Mouse (Mus musculus) CD4-positive, CD25-positive, alpha-beta regulatory T cell, adult 4 months (primary cell): ENCODE measurements around the gene Crlf2. TPM values are rescaled to one million over a fixed set of nuclear protein-coding genes. Genes with fewer than 3 reads are reported as not detected.

Experiments
- ATAC-seq: one replicate; pipeline ENCODE4 v1.8.0; 2017
- polyA plus RNA-seq, 2 experiments: library from polyadenylated mRNA; unstranded; fragments of 100-300 nt; shearing (Covaris generic); gene quantifications; one replicate each; pipeline ENCODE4 v1.2.1; 2017

Crlf2 gene
- 1 to 10 TPM; 6.2 to 7.2 TPM for polyA plus RNA-seq

GRCm38 (mm10) chr5:109558404-109559160, at the start of gene Crlf2:
Gene Crlf2 (minus strand): TSS chr5:109558993.
- ATAC-seq, result peak; percentile 58

GRCm38 (mm10) chr5:109602585-109602984, 43.8 kb upstream of the Crlf2 start:
- ATAC-seq, result peak; percentile 79

GRCm38 (mm10) chr5:109601080-109601479, 42.3 kb upstream of the Crlf2 start:
- ATAC-seq, result peak; percentile 45

- ATAC-seq, result no peak
Observed at GRCm38 (mm10) chr5:109598876-109599275, 40.1 kb upstream of the Crlf2 start.

GRCm38 (mm10) chr5:109596647-109597046, 37.9 kb upstream of the Crlf2 start:
- ATAC-seq, result peak; percentile 79

GRCm38 (mm10) chr5:109562829-109563228, 4.0 kb upstream of the Crlf2 start:
- no peak for ATAC-seq

- no peak for ATAC-seq
Observed at GRCm38 (mm10) chr5:109559191-109559590, 398 bp upstream of the Crlf2 start.

- peak; percentile 24 for ATAC-seq
Observed at GRCm38 (mm10) chr5:109558123-109558403, 730 bp downstream of the Crlf2 start.

GRCm38 (mm10) chr5:109557321-109558122, 1.3 kb downstream of the Crlf2 start:
- ATAC-seq, result peak; percentile 54

- ATAC-seq, result peak; percentile 38
Observed at GRCm38 (mm10) chr5:109556591-109557320, 2.0 kb downstream of the Crlf2 start.

GRCm38 (mm10) chr5:109555676-109556571, 2.9 kb downstream of the Crlf2 start:
- ATAC-seq, result no peak

GRCm38 (mm10) chr5:109555236-109555675, 3.5 kb downstream of the Crlf2 start:
- no peak for ATAC-seq

- ATAC-seq, result no peak
Observed at GRCm38 (mm10) chr5:109554091-109555050, 4.4 kb downstream of the Crlf2 start.

GRCm38 (mm10) chr5:109553160-109553930, 5.4 kb downstream of the Crlf2 start:
- ATAC-seq, result no peak

- no peak for ATAC-seq
Observed at GRCm38 (mm10) chr5:109552541-109552940, 6.3 kb downstream of the Crlf2 start.

- ATAC-seq, result no peak
Observed at GRCm38 (mm10) chr5:109552116-109552515, 6.7 kb downstream of the Crlf2 start.

- ATAC-seq, result no peak
Observed at GRCm38 (mm10) chr5:109551041-109551765, 7.6 kb downstream of the Crlf2 start.

- ATAC-seq, result no peak
Observed at GRCm38 (mm10) chr5:109550225-109550935, 8.4 kb downstream of the Crlf2 start.

- peak; percentile 76 for ATAC-seq
Observed at GRCm38 (mm10) chr5:109548712-109549111, 10.1 kb downstream of the Crlf2 start.
